Mouse (Mus musculus) bone marrow macrophage, adult 2 months (primary cell): ENCODE data around the gene Twsg1.

Experiments
- CTCF ChIP-seq: IDR thresholded peaks from 2 replicates; pipeline ENCODE4 v1.5.1; 2012; ENCODE audit warnings: low read depth, mild to moderate bottlenecking, low read length, moderate library complexity
- POLR2A ChIP-seq: IDR thresholded peaks from 2 replicates; pipeline ENCODE4 v1.6.1; 2012; ENCODE audit warnings: mild to moderate bottlenecking, low read depth, low read length, borderline replicate concordance

- no peak for TF ChIP-seq CTCF
- no peak for TF ChIP-seq POLR2A
Observed at GRCm38 (mm10) chr17:65885398-65885696, 65.7 kb downstream of the Twsg1 start.
